Mouse (Mus musculus) thymus, adult 2 months (tissue): ENCODE data around the gene Ghrh. TPM values are rescaled to one million over a fixed set of nuclear protein-coding genes. Genes with fewer than 3 reads are reported as not detected.

ENCODE experiments used
- DNase-seq: peaks from one replicate; pipeline ENCODE4 v3.0.0; 2021
- H3K27ac ChIP-seq: fragments of 200-500 bp; 2 replicates; pipeline ENCODE4 v1.5.1; 2012; ENCODE audit warnings: low read length, control low read depth; ENCODE audit not compliant: control insufficient read depth, insufficient read depth
- H3K27me3 ChIP-seq: fragments of 200-500 bp; 2 replicates; pipeline ENCODE4 v1.6.1; 2012; ENCODE audit warnings: mild to moderate bottlenecking, low read length, moderate library complexity, mixed read lengths; ENCODE audit not compliant: control insufficient read depth, insufficient read depth
- H3K36me3 ChIP-seq: fragments of 200-500 bp; 2 replicates; pipeline ENCODE4 v1.6.1; 2012; ENCODE audit warnings: mild to moderate bottlenecking, low read length, moderate library complexity; ENCODE audit not compliant: control insufficient read depth, insufficient read depth
- H3K4me1 ChIP-seq: fragments of 200-500 bp; replicated peaks from 2 replicates; pipeline ENCODE4 v1.6.1; 2012; ENCODE audit warnings: low read length; ENCODE audit not compliant: control insufficient read depth, insufficient read depth
- H3K4me3 ChIP-seq: fragments of 200-500 bp; 2 replicates; pipeline ENCODE4 v1.5.1; 2012; ENCODE audit warnings: mild to moderate bottlenecking, low read length, control low read depth, moderate library complexity; ENCODE audit not compliant: control insufficient read depth, insufficient read depth
- CTCF ChIP-seq: fragments of 200-500 bp; IDR thresholded peaks from 2 replicates; pipeline ENCODE4 v1.5.1; 2012; ENCODE audit warnings: mild to moderate bottlenecking, control low read depth, low read length, moderate library complexity, borderline replicate concordance; ENCODE audit not compliant: control insufficient read depth, poor library complexity, insufficient read depth; ENCODE audit errors: extremely low read depth
- POLR2A ChIP-seq: fragments of 200-500 bp; IDR thresholded peaks from 2 replicates; pipeline ENCODE4 v1.6.1; 2012; ENCODE audit warnings: mild to moderate bottlenecking, low read length, control low read depth, moderate library complexity; ENCODE audit not compliant: control insufficient read depth, poor library complexity, insufficient read depth; ENCODE audit errors: extremely low read depth
- WGBS: fragments of 180-500 bp; shearing (Covaris S2); methylation state at CpG from one replicate; pipeline ENCODE4 v1.1.7; 2018; 5-methylcytosine and 5-hydroxymethylcytosine counted together
- polyA plus RNA-seq: library from polyadenylated mRNA; depleted of rRNA; stranded (reverse); fragments of >200 nt; gene quantifications from 2 replicates; pipeline ENCODE4 v1.2.3, GENCODE M21; 2012

The Ghrh gene
- polyA plus RNA-seq, 1 experiment = 1.4 TPM

DNA sequence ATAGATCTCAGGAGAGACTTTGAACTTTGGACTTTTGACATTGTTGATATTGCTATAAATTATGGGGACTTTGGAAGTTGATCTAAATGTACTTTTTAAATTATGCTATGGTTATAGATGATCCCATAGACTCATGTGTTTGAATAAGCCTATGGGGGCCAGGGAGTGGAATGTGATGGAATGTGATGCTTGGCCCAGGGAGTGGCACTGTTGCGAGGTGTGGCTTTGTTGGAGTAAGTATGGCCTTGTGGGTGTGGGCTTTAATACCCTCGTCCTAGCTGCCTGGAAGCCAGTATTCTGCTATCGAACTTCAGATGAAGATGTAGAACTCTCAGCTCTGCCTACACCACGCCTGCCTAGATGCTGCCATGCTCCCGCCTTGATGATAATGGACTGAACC lies 12.7 kb upstream of the Ghrh start:
- 91% methylated on average over 5 of the region's 5 CpGs for whole genome bisulfite sequencing
- Histone ChIP-seq H3K27me3 (no peaks in the 10 kb centered on the region), H3K4me3 (no peak overlapping the region), H3K4me1 (no peaks in the 10 kb centered on the region), H3K27ac (no peak overlapping the region), H3K36me3 (no peaks in the 10 kb centered on the region)
- TF ChIP-seq POLR2A = no peak
- DNase-seq = no peak

GRCm38 (mm10) chr2:157354106-157354505 lies 6.8 kb upstream of the Ghrh start:
- no peaks in the 10 kb centered on the region for H3K36me3 ChIP-seq
- H3K27me3 ChIP-seq = no peaks in the 10 kb centered on the region
- no peak for DNase-seq
- no peak overlapping the region for H3K27ac ChIP-seq
- H3K4me1 ChIP-seq = no peaks in the 10 kb centered on the region
- TF ChIP-seq CTCF = no peak
- no peak for TF ChIP-seq POLR2A
- 87% methylated on average over 3 of the region's 3 CpGs for WGBS
- H3K4me3 ChIP-seq = no peak overlapping the region

- Histone ChIP-seq H3K27me3 (no peaks in the 10 kb centered on the region), H3K4me1 (no peaks in the 10 kb centered on the region), H3K27ac (no peak overlapping the region), H3K4me3 (no peak overlapping the region), H3K36me3 (no peaks in the 10 kb centered on the region)
- DNase-seq = no peak
- no peak for TF ChIP-seq POLR2A
- TF ChIP-seq CTCF = no peak
- WGBS = 85% methylated on average over 4 of the region's 4 CpGs
Observed at GRCm38 (mm10) chr2:157353183-157353582, 5.9 kb upstream of the Ghrh start.

GRCm38 (mm10) chr2:157349121-157349778 lies 1.9 kb upstream of the Ghrh start:
- Histone ChIP-seq H3K36me3 (no peaks in the 10 kb centered on the region), H3K4me3 (no peak overlapping the region), H3K27ac (no peak overlapping the region), H3K4me1 (no peaks in the 10 kb centered on the region), H3K27me3 (no peaks in the 10 kb centered on the region)
- DNase-seq = no peak
- no peak for TF ChIP-seq POLR2A
- no peak for TF ChIP-seq CTCF
- WGBS = 84% methylated on average over 12 of the region's 12 CpGs

- WGBS = 88% methylated on average over 6 of the region's 6 CpGs
- Histone ChIP-seq H3K4me1 (no peaks in the 10 kb centered on the region), H3K4me3 (no peak overlapping the region), H3K36me3 (no peaks in the 10 kb centered on the region), H3K27ac (no peak overlapping the region), H3K27me3 (no peaks in the 10 kb centered on the region)
- TF ChIP-seq POLR2A (no peak), CTCF (no peak)
- DNase-seq = no peak
Observed at GRCm38 (mm10) chr2:157343337-157343736, 4.0 kb downstream of the Ghrh start.

DNA sequence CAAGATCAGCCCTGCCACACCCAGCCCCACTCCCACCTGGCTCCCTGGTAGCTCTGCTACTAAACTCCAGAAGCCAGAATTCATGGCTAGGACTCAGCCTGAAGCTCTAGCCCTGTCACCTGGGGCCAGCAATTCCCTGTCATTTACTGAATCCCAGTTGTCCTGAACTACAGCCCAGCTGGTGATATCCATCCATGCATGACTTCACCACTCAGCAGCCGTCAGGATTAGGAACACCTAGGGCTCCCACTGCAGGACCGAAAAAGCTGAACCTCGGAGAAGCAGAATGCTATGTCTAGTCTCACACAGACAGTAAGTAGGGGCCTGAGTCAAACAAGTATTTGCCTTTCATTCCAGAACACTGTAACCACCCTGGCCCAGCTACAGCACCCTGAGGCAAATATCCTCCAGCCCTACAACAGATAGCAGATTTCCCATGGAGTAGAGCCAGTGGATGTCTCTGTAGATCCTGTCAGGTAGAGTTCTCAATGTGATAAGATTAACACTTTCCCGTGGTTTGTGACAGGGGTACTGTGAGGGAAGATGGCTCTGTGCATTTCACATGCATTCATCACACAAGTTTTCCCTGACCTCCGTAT lies 4.9 kb downstream of the Ghrh start:
- Histone ChIP-seq H3K36me3 (no peaks in the 10 kb centered on the region), H3K27ac (no peak overlapping the region), H3K4me3 (no peak overlapping the region), H3K27me3 (no peaks in the 10 kb centered on the region), H3K4me1 (no peaks in the 10 kb centered on the region)
- 92% methylated on average over 5 of the region's 5 CpGs for WGBS
- no peak for TF ChIP-seq POLR2A
- no peak for TF ChIP-seq CTCF
- no peak for DNase-seq
